Mouse (Mus musculus) layer of hippocampus, adult 18-20 months (tissue): ENCODE measurements around the gene Ttc17. TPM values are rescaled to one million over a fixed set of nuclear protein-coding genes. Genes with fewer than 3 reads are reported as not detected.

Experiments
- DNase-seq, 2 experiments: peaks; one replicate each; pipeline ENCODE4 v3.0.0; 2022; ENCODE audit warnings: low spot score in 2 of 2
- total RNA-seq, 2 experiments: library from RNA; stranded (reverse); gene quantifications; 2 replicates each; pipeline ENCODE4 v1.2.3; 2021

Gene Ttc17
- total RNA-seq, 2 experiments from 2014 or later: 35.6 to 43.3 TPM

DNA sequence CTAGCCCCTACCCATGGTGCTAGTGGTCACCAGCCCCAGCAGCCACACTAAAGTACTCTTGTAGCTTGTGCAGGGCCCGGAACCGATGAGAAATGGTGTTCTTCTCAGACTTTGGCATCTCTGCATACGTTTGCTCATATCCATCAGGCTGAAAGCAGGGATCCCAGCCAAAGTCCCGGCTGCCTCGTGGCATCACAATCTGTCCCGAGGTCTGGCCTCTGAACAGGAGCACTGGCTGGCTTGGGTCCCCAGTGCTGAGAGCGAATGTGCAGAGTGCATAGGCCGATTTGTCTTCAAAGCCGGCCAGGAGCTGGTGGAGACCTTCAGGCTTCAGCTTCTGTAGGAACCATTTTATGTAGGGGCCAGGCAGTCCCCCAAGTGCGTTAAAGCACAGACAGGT, 22.0 kb downstream of the Ttc17 start:
- DNase-seq: peak; percentile 27 to 55

DNA sequence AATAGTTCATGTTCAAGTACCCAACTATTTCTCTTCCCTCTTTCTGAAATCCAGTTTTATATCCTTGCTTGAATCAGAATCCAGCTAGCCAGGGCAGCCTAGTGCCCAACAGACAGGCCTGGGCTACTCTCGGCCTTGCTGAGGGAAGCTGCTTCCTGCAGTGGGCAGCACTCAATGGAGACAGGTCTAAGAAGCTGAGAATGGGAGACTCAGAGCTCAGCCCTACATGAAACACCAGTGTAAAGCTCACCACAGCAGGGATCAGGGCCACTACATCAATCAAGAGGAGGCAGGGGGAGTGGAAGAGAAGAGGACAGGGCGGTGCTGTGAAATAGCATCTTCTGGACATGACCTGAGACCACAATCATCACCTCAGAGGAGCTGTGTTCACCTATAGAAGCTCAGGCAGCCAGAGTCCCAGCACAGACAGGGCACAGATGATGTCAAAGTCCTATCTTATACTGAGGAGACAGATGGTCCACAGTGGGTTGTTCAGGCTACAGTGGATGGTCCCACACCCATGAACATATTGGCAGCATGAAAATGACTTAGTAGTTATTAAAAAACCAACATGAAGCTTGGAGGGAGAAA, 25.3 kb downstream of the Ttc17 start:
- DNase-seq: no peak

DNA sequence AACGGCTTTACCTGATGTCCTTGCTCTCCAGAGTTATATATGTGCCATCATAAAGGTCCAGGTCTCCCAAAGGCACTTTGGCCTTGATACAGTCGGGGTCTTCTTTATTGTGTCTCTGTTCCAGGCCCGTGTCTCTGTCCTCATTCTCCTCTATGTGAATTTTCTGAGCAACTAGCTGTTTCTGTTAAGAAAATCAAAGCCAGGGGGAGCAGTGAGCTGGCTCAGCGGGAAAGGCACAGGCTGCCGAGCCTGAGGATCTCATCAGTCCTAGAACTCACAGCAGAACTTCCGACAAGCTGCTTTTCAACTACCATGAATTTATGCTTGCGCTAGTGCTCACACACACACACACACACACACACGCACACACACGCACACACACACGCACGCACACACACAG, 27.8 kb downstream of the Ttc17 start:
- DNase-seq: no peak

DNA sequence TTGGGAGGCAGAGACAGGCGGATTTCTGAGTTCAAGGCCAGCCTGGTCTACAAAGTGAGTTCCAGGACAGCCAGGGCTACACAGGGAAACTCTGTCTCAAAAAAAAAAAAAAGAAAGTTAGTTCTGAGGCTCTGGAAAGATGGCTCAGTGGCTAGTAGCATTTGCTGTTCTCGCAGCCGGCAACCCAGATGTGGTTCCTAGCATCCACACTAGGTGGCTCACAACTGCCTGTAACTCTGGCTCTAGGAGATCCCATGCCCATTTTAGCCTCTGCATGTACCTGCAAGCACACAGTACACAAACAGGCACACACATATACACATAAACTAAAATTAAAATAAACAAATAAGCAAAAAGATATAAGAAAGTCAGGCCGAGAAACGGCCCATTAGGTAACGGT, 35.4 kb downstream of the Ttc17 start:
- peak in 1 of 2 experiments; percentile 23 for DNase-seq

DNA sequence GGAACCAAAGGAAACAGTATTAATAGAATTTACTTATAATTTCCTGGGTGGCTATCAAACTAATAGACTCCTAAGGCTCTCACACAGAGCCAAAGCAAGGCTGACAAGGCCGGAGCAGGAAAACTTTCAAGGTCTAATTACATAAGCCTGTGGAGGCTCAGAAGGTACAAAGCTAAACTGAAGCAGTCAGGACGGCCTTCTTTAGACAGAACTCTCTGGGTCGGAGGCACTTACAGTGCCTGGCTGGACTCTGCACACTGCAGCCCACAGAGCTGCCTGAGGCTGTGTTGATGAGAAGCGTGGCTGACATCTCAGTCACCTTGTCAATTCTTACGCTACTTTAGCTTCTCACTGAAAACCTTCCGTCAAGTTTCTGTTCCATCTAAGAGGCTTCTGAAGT, 42.7 kb downstream of the Ttc17 start:
- DNase-seq: no peak

DNA sequence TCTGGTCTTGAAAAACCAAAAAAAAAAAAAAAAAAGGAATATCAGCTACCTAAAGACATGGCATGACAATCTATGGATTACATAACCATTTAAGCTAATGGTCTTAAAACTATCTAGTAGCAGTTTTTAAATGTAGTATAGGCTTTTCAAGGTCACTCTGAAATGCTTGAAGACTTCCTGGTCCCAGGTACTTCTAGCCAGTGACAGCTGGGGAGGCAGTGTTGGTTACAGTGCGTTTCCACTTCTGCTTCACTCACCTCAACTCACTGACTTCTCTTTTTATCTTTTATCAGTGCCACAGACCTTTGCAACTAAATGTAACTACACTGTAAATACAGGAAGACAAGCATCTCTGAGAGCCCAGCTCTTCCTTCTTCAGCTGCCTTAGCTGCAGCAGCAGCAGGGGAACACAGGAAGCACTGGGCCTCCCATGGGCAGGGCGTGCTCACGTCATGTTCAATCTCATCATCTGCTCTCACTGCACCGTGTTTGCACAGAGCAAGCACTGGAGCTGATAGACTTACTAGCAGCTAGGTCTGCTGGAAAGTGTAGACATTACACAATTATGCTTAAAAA, 46.0 kb downstream of the Ttc17 start:
- DNase-seq: peak in 1 of 2 experiments; percentile 18

DNA sequence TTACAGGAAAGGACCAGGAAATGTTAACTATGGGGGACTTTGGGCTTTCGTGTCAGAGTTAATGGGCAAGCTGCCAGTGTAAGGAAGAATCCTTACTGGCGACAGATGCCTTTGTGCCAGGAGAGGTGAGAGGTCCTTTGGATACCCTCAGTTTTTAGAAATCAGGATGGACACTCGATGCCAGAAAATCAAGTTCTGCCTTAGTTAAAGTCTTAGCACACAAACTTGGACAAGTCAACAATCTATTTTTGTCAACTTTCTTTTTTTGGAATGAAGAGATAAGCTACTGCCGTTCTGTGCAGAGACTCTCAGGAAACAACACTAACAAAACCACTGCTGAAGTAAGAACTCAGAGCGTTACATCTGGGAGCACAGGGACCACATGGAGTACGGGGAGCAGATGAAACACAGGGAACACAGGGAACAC, 58.3 kb downstream of the Ttc17 start:
- DNase-seq: no peak

DNA sequence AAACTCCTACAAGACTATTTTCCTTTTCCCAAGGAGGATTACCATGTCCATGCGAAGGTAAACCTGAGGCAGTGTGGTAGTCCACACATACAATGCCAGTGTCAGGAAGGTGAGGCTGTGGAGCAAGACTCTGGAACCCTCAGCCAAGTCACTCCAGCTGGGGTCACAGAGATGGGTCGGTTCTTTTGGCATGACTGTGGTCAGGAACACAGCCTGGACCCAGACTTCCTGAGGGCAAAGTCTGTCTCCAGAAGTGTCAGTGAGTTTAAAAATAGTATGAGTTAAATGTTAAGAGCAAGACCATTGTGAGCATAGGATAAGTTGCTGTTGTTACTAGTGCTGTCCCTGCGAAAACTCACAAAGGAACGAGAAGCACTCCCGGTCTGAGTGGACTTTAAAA, 59.7 kb downstream of the Ttc17 start:
- no peak for DNase-seq

DNA sequence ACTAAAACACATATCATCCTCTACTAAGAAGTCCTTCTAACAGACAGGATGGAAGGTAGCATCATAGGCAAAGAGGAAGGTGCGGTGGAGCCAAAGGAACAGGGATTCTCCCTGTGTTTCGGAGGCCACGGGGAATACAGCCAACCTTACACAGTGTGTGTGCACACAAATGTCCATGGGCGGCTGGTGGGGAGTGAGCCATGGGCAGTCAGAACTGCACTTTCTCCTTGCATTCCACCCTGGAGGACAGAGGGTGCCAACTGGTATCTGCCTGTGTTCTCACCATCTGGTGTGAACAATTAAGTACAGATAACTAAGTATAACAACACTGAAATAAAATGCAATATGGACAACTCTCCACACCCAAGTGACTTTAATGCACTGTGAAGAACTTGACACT, 61.9 kb downstream of the Ttc17 start:
- DNase-seq: no peak

DNA sequence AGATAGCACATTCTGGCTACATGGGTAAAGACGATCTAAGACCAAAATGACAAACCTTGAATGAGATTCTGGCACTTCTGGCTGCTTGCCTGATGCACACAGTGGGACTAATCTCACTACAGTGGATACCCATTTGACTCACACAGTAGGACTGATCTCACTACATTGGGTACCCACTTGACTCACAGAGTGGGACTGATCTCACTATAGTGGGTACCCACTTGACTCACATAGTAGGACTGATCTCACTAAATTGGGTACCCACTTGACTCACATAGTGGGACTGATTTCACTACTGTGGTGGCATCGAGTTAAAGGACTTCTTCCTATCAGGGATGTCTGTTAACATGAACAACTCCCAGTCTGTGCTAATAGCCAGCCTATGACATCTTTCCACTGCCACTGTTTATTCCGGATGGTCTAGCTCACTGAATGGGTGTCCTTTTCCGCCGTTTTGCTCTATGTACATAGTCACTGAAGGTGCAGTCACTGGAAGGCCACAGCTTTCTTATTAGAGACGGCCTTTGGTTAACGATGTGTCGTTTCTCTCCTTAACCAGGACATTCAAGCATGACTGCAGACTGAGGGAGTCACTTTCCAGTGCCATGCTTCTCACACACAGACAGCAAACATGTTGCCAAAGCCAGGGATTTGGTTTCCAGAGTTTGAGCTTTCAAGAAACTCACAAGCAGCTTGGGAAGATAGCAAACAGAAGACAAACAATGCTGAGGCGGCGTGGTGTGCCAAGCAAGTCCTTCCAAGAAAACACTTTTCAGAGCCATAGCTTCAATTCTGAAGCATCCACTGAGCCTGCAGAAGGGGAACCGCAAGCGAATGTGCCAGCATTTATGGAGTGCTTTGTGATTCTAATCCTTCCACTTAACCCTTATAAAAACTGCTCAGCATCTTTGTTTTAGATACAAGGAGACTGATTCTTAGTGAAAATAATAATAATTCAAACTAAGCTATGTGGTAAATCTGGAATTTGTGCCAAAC, 62.9 kb downstream of the Ttc17 start:
- peak in 1 of 2 experiments; percentile 23 for DNase-seq

DNA sequence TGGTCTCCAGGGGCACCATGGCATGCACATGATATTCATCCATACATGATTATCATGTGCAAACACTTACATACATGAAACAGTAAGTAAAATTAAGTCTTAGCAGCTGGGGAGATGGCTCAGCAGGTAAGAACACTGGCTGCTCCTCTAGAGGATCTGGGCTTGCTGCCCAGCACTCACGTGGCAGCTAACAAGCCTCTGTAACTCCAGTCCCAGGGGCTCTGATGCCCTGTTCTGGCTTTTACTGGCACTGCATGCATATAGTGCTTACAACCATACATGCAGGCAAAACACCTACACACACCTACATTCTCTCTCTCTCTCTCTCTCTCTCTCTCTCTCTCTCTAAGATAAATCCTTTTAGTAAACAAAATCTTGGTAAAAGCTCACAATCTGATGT, 65.7 kb downstream of the Ttc17 start:
- DNase-seq: no peak

DNA sequence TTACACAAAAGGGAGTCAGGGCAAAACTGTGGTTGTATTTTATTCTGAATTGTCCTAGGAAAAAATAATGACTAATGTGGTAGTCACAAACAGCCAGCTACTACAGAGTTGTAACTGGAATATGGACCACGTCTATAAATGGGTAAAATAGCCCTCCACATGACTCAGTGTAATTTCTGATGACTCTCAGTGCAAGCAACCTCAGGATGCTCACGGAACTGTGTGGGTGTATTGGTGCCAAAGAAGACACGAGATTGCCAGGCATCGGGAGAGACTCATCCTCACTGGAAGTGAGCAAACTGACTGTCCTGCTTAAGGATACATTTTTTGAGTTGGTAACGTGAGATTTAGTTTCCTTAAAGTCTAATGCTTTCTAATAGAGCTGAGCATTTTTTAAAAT, 67.0 kb downstream of the Ttc17 start:
- DNase-seq: no peak

DNA sequence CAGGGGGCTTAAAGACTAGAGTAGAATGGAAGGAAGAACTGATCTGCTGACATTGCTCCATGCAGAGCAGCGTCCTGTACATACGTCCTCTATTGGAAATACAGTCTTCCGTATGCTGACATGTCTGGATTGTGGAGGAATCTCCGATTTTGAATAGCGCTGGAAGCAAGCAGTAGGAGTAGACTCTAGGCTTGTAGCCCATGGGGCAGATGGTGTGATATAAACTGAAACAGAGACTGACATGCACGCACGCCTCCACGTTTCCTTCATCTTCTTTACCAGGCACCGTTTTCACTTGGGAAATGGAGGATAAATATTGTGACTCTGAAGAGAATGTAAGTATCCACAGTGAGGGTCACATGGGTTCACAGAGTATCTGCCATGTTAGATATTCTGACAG, 70.2 kb downstream of the Ttc17 start:
- peak; percentile 76 to 90 for DNase-seq

DNA sequence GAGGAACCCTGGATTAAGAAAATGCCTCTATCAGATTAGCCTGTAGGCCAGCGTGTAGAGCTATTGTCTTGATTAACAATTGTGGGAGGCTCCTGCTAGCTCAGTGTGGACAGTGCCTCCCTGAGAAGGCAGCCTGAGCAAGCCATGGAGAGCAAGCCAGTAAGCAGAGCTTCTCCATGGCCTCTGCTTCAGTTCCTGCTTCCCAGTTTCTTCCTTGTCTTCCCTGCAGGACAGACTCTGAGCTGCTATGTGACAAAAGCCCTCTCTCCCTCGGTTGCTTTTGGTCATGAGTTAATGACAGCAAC, 71.8 kb downstream of the Ttc17 start:
- DNase-seq: no peak

DNA sequence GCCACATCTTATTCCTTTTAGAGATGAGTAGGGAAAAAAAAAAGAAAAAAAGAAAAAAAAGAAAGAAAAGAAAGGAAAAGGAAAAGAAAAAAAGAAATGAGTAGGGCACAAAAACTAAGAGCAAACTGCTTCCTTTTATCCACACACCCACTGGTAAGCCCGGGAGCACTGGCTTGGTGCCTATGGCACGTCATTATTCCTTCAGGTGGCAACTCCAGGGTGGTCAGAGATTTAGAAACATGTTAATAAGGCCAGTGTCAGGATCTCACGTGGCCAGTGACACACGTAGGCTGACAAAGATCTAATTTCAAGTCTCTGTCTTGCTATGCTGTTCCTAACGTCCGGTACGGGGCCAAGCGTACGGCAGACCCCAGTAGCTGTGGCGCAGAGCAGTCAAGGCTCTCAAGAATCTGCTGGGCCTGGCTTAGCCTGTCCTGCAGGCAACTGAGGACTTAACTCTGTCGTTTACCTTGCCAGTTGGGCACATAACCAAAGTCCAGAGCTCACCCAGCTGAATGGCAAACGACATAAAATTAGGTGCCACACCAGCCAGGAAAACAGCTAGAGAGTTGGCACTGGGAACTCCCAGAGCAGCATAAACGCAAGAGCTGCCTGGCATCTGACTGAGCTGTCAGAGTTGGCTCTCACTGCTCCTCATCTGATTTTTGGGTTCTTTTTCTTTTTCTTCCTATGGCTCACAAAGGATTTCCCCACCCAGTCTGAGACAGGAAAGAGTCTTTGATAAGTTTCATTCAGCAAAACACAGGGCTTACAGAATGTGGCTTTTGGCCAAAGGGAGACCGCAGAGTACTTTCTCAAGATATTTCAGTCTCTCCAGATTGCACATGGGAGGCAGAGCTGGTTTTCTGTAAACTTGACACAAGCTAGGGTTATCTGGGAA, 72.4 kb downstream of the Ttc17 start:
- peak in 1 of 2 experiments; percentile 17 for DNase-seq

DNA sequence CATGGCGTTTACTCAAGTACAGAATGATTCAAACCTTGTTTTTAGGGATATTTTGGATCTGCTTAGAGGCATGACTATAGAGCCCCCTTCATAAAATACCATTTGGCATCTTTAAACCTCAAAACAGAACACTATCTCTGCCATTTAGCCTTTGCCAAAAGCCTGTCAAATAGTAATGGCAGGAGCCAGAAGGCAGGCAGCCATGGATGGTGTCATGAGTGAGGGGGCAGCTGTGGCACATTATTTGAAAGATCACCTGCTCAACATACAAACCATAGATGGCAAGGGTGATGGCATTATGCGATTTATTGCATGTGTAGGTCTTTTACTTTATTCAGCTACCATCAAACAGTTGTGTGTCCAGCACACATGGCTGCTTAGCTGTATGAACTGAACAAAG, 73.4 kb downstream of the Ttc17 start:
- DNase-seq: peak in 1 of 2 experiments; percentile 34

DNA sequence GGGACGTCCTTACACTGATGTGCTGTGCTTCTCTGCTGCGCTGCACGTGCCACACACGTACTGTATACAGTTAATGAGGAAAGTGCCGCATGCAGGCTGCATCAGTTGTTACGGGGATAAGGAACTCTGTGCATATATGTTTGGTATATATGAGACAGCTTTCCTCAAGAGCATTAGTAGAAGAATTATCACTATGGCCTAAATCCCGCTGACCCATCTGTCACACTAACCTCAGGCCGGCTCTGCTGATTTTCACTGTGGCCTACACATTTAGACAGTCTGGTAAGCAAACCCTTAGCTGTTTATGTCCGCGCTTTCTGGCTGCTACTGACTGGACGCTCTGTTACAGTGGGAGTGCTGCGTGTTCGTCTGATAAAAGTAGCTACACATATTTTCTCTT, 77.2 kb downstream of the Ttc17 start:
- DNase-seq: no peak

DNA sequence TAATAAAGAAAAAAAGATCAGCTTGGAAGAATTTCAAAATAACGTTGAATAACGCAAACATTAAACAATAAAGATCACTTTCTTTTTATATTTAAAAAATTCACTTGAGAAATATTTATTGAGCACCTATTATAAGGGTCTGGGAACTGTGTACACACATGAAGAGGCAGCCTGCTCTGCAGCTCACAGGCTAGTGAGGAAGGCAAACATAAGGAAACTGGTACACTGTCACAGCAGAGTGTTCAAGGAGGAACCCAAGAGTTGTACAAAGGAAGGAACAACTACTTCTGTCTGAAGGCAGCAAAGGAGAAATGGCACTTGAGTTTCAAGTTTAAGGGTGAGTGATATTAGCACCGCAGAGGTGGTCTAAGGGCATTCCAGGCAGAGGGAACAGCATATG, 78.7 kb downstream of the Ttc17 start:
- no peak for DNase-seq

DNA sequence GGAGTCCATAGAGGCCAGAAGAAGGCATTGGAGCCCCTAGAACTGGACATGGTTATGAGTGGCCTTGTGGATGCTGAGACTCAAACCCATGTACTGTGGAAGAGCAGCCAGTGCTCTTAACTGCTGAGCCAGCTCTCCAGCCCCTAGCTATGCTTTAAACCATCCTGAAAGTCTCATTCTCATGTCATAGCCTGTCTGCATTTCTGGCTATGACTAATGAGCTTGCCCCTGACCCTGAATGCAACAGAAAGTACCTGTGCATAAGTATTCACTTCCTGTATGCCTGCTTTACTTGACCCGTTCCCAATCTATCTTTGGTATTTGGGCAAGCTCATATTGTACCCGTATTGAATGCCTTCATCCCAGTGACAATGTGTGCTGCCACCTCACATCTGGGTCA, 86.7 kb downstream of the Ttc17 start:
- no peak for DNase-seq

DNA sequence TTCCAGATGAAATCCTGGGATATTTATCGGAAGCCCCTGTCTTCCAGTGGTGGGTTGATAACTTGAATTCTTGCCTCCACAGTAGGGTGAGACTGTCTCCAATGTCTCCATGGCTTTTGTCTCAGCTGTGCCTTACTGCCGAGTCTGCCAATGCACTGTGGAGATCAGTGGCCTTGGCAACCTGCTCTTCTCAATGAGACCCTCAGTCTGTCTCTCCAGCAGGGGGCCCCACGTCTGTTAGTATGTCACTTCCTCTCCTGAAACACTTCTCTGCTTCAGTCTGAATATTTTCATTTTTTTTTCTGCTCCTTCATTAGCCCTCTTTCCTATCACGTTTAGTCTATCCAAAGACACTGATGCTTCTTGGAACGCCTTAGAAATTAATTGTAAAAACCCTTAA, 90.0 kb downstream of the Ttc17 start:
- no peak for DNase-seq

DNA sequence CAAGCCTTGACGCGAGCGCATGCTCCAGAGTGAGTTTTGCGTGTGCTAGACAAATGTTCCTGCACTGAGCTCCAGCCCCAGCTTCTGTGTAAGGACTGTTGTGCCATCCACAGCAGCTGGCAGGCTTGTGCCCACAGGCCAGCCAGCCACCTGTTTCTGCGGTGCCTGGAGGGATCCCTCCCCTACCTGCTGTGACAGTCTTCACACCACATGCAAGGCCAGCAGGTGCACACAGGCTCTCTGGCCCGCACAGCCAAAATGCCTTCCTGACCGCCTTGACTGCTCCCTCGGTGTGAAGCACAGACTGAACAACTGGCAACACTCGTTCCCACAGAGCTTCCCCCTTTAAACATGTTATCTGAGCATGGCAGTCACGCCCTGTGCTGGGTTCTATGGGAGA, 102.5 kb downstream of the Ttc17 start:
- DNase-seq: no peak
